Mouse (Mus musculus) CH12.LX (cell line): ENCODE results near the gene Rasgrp2.

Source experiments
- GABPA ChIP-seq: IDR thresholded peaks from 2 replicates; pipeline ENCODE4 v1.6.1; 2012; ENCODE audit warnings: low read depth, low read length, improper control_type of control experiment, inconsistent platforms; ENCODE audit not compliant: insufficient replicate concordance
- MAFK ChIP-seq: IDR thresholded peaks from 2 replicates; pipeline ENCODE4 v1.6.1; 2011; ENCODE audit warnings: low read length, improper control_type of control experiment; ENCODE audit not compliant: insufficient replicate concordance
- MEF2A ChIP-seq: IDR thresholded peaks from 2 replicates; pipeline ENCODE4 v1.6.1; 2014; ENCODE audit warnings: low read depth, mild to moderate bottlenecking, inconsistent platforms, low read length, improper control_type of control experiment, borderline replicate concordance
- MXI1 ChIP-seq: IDR thresholded peaks from 2 replicates; pipeline ENCODE4 v1.6.1; 2011; ENCODE audit warnings: mild to moderate bottlenecking, low read depth, low read length, improper control_type of control experiment
- NRF1 ChIP-seq: IDR thresholded peaks from 2 replicates; pipeline ENCODE4 v1.6.1; 2014; ENCODE audit warnings: low read depth, mild to moderate bottlenecking, inconsistent platforms, low read length, improper control_type of control experiment, moderate library complexity
- ZC3H11A ChIP-seq: IDR thresholded peaks from 2 replicates; pipeline ENCODE4 v1.6.1; 2012; ENCODE audit warnings: low read depth, mild to moderate bottlenecking, inconsistent platforms, low read length, improper control_type of control experiment

GRCm38 (mm10) chr19:6412798-6413197 lies 13.7 kb downstream of the Rasgrp2 start:
- TF ChIP-seq ZC3H11A (no peak), MAFK (no peak), MXI1 (no peak), GABPA (no peak), MEF2A (no peak), NRF1 (no peak)
